Mouse (Mus musculus) monocyte, adult 59 days (primary cell): ENCODE data around the gene Prl8a9. TPM values are rescaled to one million over a fixed set of nuclear protein-coding genes. Genes with fewer than 3 reads are reported as not detected.

ENCODE experiments used
- total RNA-seq, 2 experiments: library from RNA; stranded (reverse); gene quantifications; one replicate each; pipeline ENCODE4 v1.2.4; 2023

The Prl8a9 gene
- not detected for total RNA-seq

GRCm38 (mm10) chr13:27564506-27564905 lies at the start of gene Prl8a9:
Gene Prl8a9, minus strand, starts transcription at chr13:27564606.

DNA sequence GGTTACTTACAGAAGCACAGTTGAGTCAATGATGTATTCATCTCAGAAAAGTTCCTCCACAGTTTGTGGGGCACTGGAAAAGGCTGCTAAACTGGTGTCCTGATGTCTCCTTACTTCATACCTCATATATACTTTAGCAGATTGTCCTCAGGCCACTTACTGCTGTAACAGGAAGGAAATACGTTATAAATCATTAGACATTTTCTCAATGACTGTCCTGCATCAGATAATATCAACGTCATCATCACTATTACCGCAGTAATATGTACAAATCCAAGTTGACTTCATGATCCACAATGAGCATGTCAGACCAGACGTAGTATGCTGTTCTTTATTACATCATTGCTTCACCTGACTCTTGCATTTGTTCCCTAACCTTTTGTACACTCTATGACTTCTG lies 46.1 kb upstream of the Prl8a9 start, which contains the start of gene Prl7b1:
Gene Prl7b1, minus strand, starts transcription at position 101 of the 400 bp plus-strand sequence.

DNA sequence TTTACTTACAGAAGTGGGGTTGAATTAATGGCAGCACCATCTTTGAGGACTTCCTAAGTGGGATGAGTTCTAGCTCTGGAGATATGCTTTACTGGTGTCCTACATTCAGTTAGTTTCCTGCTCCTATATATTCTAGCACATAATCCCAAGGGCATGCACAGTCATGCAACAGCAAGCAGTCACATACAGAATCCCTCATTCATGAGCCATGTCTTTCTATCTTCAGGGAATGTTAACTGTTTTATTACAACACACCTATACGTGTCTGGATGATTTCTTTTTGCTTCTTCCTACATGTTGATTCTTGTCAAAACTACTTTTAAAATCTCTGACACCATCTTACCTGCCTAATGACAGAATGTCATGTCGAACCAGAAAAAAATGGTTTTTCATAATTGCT lies 17.7 kb upstream of the Prl8a9 start, which contains the start of gene Prl8a1:
Gene Prl8a1, minus strand, starts transcription at position 101 of the 400 bp plus-strand sequence.

DNA sequence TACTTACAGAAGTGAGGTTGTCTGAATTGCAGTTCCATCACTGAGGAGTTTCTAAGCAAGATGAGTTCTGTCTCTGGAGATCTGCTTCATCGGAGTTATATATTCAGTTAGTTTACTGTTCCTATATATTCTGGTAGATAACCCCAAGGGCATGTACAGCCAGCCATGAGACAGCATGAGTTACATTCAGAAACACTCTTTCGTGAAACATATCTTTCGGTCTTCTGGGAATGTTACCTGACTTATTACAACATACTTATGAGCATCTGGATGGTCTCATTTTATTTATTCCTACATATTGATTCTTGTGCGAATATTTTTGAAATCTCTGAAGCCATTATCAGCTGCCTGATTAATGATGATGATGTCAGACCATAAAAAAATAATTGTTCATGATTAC lies 51.3 kb downstream of the Prl8a9 start, which contains the start of gene Prl8a8:
Gene Prl8a8, minus strand, starts transcription at position 101 of the 400 bp plus-strand sequence.

Other genes starting within 250 kb of the Prl8a9 start
- not detected for gene Prl8a2, start 218.9 kb downstream of the Prl8a9 start, total RNA-seq
- not detected for gene Prl2b1, start 173.8 kb downstream of the Prl8a9 start, total RNA-seq
- gene Prl8a6, start 125.9 kb downstream of the Prl8a9 start, total RNA-seq, result not detected
- not detected for gene Prl8a8, start 51.4 kb downstream of the Prl8a9 start, total RNA-seq
- gene Prl8a1, start 17.6 kb upstream of the Prl8a9 start, total RNA-seq, result not detected
- gene Prl7b1, start 46.0 kb upstream of the Prl8a9 start, total RNA-seq, result not detected
- not detected for gene Prl7a1, start 77.9 kb upstream of the Prl8a9 start, total RNA-seq
- gene Prl7a2, start 103.4 kb upstream of the Prl8a9 start, total RNA-seq, result not detected
- not detected for gene Prl7d1, start 152.1 kb upstream of the Prl8a9 start, total RNA-seq
- gene Prl7c1, start 216.2 kb upstream of the Prl8a9 start, total RNA-seq, result not detected
- gene Prl2a1, start 237.0 kb upstream of the Prl8a9 start, total RNA-seq, result not detected